Mouse (Mus musculus) kidney, postnatal 36 days (tissue): ENCODE results near the gene Serpinb13.
A peak's percentile ranks its signal among the peaks of the same experiment; 100 is the strongest.
"Not testable (repeated sequence)": the region's sequence is repeated elsewhere in the genome, so short reads cannot be mapped to it uniquely, and the experiment has no call there.

Experiments
- DNase-seq, 2 experiments: peaks; one replicate each; pipeline ENCODE4 v3.0.0; 2021 to 2022; ENCODE audit warnings: mixed read lengths in 2 of 2

Gene Serpinb13

DNA sequence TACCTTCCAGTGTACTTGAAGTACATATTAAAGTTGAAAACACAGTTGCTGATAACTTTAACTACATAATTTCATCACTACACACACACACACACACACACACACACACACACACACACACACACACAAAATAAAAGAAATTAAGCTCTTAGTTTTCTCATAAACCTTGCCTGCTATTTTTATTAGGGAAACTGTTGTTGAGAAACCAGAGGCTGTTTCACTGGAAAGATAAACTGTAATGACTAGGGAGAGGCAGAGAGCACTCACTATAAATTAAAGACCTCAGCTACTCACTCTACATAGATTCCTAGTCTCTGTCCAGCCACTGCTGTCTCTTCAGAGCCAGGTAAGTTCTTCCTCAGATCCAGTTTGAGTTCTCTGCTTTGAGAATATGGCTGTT, at the start of gene Serpinb13:
Serpinb13 (plus strand) TSS at position 301 of the 400 bp plus-strand sequence.
- DNase-seq: no peak

DNA sequence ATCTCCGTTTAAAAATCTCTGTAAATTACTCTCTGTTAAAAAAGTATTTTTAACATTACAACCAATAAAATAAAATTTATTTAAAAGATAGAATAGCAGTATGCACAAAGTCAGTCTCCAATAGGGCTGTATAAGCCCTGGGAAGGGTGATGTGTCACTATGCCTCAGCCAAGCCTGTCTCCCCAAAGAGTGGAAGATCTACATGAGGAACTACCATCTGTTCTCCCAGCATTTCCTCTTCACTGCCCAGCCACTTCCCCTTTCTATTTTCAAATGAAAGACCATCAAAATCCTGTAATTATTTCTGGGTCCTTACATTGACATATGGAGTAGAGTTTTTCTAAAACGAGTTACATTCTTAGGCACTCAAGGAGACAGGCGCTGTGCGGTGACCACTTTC, 48.8 kb upstream of the Serpinb13 start:
- no peak for DNase-seq

DNA sequence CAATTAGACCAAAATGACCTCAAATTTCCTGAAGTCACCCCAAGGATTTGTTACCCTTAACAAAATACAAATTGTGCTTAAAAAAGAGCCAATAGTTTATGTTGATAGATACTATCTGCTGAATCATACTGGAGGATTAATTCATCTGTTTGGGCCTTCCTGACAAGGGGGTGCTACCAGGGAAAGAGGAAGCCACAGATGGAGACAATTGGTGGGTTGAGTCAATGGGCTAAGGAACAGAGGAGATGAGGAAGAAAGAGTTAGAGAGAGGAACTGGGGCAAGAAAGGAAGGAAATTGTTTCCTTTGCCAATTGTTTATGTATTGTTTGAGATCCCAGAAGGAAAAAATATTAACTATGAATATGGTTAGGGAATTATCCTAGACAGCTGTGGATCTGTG, 47.1 kb upstream of the Serpinb13 start:
- DNase-seq: no peak

DNA sequence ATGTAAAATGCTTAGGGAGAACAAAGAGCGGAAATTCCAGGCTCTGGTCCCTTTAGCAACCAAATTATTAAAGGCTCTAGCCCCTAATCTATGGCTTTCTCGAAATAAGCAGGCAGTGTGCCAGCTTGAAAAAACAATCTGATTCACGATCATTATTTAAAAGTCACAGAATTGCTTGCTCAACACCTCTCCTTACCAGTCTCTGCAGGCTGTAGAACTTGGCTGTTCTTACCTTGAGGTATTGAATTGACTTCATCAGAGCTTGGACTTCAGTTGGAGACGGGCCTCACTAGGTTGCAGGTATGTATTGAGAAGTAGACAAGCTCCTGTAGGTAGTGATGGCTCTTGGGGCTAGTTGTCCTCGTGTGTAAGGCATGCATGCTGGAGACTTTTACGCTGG, 46.5 kb upstream of the Serpinb13 start, which contains the start of gene Serpinb12:
Serpinb12 (plus strand) TSS at position 185 of the 400 bp plus-strand sequence.
- no peak for DNase-seq

DNA sequence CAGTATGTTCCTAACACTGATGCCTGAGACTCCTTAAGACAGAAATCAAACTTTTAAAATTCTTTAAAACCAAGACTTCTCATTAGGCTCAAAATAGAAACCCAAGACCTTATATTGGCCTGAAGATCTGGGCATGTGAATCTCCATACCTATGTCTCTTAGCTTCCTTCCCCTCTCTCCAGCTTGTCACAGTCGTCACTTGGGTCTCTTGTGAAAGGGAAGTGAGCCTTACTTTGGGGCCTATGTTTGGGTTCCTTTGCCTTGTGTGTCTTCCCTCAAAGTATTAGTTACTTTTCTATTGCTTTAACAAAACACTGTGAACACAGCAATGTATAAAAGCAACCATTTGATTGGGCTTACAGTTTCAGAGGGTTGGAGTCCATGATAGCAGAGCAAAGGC, 33.6 kb upstream of the Serpinb13 start:
- DNase-seq: no peak

GRCm38 (mm10) chr1:106959981-106960380, 20.8 kb upstream of the Serpinb13 start:
- DNase-seq: no peak

DNA sequence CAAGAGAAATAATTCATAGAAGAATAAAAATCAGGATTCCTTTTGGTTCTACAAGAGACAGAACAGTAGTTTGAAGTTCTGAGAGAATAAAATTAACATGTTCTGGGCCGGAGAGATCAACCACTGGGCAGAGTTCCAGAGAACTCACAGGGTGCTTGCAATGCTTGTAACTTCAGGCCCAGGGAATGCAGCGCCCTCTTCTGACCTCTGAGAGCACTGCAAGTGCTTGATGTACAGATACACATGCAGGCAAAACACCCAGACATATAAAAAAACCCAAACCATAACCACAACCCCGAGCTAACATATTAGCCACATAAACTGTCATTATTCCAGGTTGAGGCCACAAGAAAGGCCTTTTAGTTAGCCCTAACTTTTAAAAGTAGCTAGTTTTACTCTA, 19.8 kb upstream of the Serpinb13 start:
- DNase-seq: peak in 1 of 2 experiments; percentile 46

GRCm38 (mm10) chr1:106983092-106983491, 2.3 kb downstream of the Serpinb13 start:
- no peak for DNase-seq

- no peak for DNase-seq
Measured at GRCm38 (mm10) chr1:106983865-106984264, 3.1 kb downstream of the Serpinb13 start.

DNA sequence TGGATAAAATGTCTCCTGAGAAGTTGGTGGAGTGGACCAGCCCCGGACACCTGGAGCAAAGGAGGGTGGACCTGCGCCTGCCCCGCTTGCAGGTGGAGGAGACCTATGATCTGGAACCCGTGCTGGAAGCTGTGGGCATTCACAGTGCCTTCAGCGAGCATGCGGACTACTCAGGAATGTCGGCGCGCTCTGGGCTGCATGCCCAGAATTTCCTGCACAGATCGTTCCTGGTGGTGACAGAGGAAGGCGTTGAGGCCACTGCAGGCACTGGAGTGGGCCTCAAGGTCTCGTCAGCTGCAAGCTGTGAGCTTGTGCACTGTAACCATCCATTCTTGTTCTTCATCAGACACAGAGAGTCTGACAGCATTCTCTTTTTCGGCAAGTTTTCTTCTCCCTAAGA, 19.6 kb downstream of the Serpinb13 start:
- DNase-seq: peak in 1 of 2 experiments; percentile 2

GRCm38 (mm10) chr1:107001754-107002153, 21.0 kb downstream of the Serpinb13 start:
- no peak for DNase-seq

DNA sequence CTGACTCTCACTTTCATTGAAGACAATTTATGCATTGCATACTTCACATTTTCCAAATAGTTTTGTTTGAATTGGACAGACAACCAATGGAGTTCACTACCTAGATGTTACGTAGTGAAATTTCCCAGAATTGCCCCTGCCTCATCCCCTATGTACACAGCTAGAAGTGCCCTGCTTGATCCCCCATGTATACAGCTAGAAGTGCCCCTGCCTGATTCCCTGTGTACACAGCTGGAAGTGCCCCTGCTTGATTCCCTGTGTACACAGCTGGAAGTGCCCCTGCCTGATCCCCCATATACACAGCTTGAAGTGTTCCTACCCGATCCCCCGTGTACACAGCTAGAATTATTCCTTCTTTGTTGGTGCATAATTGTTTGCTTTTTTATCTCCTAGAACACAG, 25.5 kb downstream of the Serpinb13 start:
- DNase-seq: no peak

DNA sequence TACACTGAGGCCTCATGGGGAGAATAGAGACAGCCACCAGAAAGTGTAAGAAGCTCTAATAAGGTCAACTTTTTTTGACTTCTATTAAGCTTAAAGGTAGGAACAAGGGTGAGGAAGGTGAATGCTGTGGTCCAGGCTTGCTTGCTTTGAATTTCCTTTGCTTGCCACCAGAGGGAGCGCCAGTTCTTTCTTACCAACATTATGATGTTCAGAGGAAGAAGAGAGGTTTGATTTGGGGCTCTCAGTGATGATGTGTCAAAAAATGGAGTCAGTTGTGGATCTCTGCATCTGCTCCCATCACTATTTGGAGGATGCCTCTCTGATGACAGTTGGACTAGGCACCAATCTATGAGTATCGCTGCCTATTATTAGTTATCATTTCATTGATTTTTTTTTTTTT, 33.7 kb downstream of the Serpinb13 start:
- DNase-seq: peak in 1 of 2 experiments; percentile 57

- DNase-seq: no peak
Measured at GRCm38 (mm10) chr1:107015210-107015609, 34.4 kb downstream of the Serpinb13 start.

DNA sequence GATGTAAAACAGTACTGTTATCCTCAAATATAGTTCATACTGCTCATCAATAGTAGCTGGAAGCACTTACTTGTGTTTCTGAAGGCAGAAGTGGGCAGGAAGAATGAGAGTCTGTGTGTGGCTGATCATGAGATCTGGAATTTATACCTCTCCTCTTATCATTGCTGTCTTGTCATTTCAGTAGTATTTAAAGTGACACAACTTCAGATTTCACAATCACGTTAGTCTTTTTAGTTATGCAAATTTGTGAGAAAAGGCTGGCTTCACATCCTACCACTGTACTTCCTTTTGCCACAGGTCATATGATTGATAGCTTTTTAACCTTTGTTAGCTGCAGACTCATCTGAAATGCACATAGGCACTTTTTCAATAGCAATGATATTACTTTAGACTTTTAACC, 45.1 kb downstream of the Serpinb13 start:
- DNase-seq: no peak

DNA sequence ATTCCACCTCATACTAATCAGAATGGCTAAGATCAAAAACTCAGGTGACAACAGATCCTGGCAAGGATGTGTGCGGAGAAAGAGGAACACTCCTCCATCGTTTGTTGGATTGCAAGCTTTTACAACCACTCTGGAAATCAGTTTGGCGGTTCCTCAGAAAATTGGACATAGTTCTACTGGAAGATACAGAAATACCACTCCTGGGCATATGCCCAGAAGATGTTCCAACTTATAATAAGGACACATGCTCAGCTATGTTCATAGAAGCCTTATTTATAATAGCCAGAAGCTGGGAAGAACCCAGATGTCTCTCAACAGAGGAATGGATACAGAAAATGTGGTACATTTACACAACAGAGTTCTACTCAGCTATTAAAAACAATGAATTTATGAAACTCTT, 53.5 kb downstream of the Serpinb13 start:
- not testable (repeated sequence) for DNase-seq
